Mouse (Mus musculus) heart, embryonic 11.5 days (tissue): ENCODE data around the gene Pan3. TPM values are rescaled to one million over a fixed set of nuclear protein-coding genes. Genes with fewer than 3 reads are reported as not detected.

ENCODE experiments used
- ATAC-seq: fragments of 200-750 bp; cut with Nextera tagmentation; replicated peaks from 2 replicates; pipeline ENCODE4 v1.8.0; 2017; ENCODE audit warnings: moderate library complexity; ENCODE audit not compliant: insufficient number of reproducible peaks, low FRiP score, low TSS enrichment
- H3K27ac ChIP-seq: fragments of 300-500 bp; sonication (generic); 2 replicates; pipeline ENCODE4 v1.5.1; 2014; ENCODE audit warnings: mild to moderate bottlenecking, low read depth, low read length
- H3K27me3 ChIP-seq: fragments of 300-500 bp; sonication (generic); 2 replicates; pipeline ENCODE4 v1.6.1; 2014; ENCODE audit warnings: mild to moderate bottlenecking, low read length, mixed read lengths; ENCODE audit not compliant: control insufficient read depth, insufficient read depth
- H3K36me3 ChIP-seq: fragments of 300-500 bp; sonication (generic); 2 replicates; pipeline ENCODE4 v1.6.1; 2014; ENCODE audit warnings: mild to moderate bottlenecking, low read length, moderate library complexity, mixed read lengths; ENCODE audit not compliant: control insufficient read depth, insufficient read depth
- H3K4me1 ChIP-seq: fragments of 300-500 bp; sonication (generic); 2 replicates; pipeline ENCODE4 v1.6.1; 2014; ENCODE audit warnings: low read length; ENCODE audit not compliant: control insufficient read depth, insufficient read depth
- H3K4me2 ChIP-seq: fragments of 300-500 bp; sonication (generic); 2 replicates; pipeline ENCODE4 v1.6.1; 2014; ENCODE audit warnings: mild to moderate bottlenecking, moderate library complexity
- H3K4me3 ChIP-seq: fragments of 300-500 bp; sonication (generic); 2 replicates; pipeline ENCODE4 v1.5.1; 2014; ENCODE audit warnings: low read depth, low read length
- H3K9ac ChIP-seq: fragments of 300-500 bp; sonication (generic); 2 replicates; pipeline ENCODE4 v1.6.1; 2014; ENCODE audit warnings: mild to moderate bottlenecking, low read depth, low read length, moderate library complexity
- H3K9me3 ChIP-seq: fragments of 300-500 bp; sonication (generic); replicated peaks from 2 replicates; pipeline ENCODE4 v1.6.1; 2016; ENCODE audit warnings: low read length; ENCODE audit not compliant: control insufficient read depth
- WGBS: fragments of 180-500 bp; shearing (Covaris S2); extraction: QIAGEN DNeasy Blood & Tissue Kit; methylation state at CpG from one replicate; pipeline ENCODE4 v1.1.7; 2014; ENCODE audit not compliant: insufficient replicate concordance; 5-methylcytosine and 5-hydroxymethylcytosine counted together
- polyA plus RNA-seq: library from polyadenylated mRNA; unstranded; fragments of >200 nt; fragmentation: Nextera tagmentation; extraction: Ambion mirVana; gene quantifications from 2 replicates; pipeline ENCODE4 v1.2.1, GENCODE M21; 2014

The Pan3 gene
- polyA plus RNA-seq, 1 experiment from 2014 or later, result 54.9 TPM

DNA sequence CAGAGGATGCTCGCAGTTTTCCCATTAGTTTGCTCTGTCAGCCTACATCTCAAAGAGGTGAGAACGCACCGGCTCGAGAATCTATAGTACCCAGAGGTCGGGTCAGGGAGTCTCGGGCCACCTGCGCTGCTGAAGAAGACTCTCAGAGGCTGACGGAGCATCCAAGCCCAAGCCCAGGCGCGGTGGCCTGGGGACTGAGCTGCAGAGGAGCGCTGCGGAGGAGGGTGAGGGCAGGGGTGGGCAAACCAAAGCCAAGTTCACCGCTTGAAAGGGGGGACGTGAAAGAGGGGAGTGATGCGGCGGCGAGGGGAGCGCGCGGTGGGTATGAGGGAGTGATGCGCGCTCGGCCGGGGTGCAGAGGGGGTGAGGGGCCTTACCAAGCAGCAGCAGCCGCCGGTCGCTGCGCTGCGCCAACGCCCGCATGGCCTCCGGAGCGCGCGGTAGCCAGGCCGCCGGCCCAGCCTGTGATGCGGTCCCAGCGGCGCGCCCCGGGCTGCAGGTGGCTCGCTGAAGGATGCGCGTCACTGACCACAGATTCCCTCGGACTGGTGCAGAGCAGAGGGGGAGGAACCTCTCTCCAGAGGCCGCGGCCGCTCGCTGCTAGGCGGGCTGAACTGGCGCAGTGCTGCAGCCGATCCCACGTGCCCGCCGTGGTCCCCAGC, 30.0 kb upstream of the Pan3 start, which contains the start of gene Flt3:
Gene Flt3 (minus strand): TSS at position 647 of the 662 bp plus-strand sequence.
- Histone ChIP-seq H3K27ac (no peak within 1 kb of the TSS), H3K4me1 (peaks cover 6% of the 10 kb centered on the region), H3K27me3 (peaks cover 49% of the 10 kb centered on the region), H3K36me3 (no peaks in the 10 kb centered on the region), H3K9ac (peak within 1 kb of the TSS; percentile 10; the same call in 1 of the 2 replicates), H3K4me3 (peak within 1 kb of the TSS; percentile 48), H3K4me2 (peak within 1 kb of the TSS; percentile 84), H3K9me3 (no peaks in the 10 kb centered on the region)
- no peak for ATAC-seq
- 1% methylated on average over 56 of the region's 56 CpGs for WGBS

DNA sequence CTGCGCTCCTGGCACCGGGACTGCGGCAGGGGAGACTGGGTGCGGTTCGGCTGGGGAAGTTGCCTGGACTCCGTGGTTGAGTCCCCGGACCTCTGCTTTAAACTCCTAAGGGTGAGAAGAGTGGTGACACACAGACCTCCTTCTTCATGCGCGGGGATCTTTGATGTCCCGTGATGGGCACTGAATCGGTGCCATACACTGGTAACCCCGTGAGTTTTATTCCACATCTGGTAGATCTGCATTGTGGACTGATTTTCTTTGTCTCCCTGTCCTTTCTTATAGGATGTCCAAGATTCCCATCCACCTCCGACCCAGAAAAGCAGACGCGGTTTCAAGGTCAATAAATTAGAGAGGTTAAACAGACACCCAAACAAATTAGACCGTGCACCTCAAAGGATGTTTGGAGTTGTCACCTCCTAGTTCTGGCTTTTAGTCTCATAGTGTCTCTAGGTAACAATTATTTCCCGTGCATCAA, 29.4 kb upstream of the Pan3 start:
- Histone ChIP-seq H3K4me3 (peak overlapping the region; percentile 48), H3K9ac (peak overlapping the region; percentile 10; the same call in 1 of the 2 replicates), H3K27ac (no peak overlapping the region), H3K9me3 (no peaks in the 10 kb centered on the region), H3K27me3 (peaks cover 49% of the 10 kb centered on the region), H3K4me2 (peak overlapping the region; percentile 84), H3K4me1 (peaks cover 6% of the 10 kb centered on the region), H3K36me3 (no peaks in the 10 kb centered on the region)
- no peak for ATAC-seq
- WGBS, result 5% methylated on average over 17 of the region's 17 CpGs

DNA sequence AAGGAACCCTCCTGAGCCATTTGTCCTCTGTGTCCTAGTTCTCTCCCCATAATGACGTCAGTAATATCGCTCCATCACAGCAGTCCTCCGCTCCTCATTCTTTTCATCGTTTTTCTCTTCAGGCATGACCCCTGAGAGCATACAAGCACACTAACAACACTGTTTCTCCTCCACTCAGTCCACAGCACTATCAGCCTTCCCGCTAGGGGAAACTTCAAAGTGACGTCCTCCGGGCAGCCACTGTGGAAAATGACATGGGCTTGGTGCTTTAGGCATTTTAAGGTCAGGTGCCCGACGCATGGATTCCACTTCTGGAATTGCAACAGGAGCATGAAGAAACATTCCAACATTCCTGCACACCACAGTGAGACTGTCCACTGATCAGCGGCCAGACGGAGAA, 28.9 kb upstream of the Pan3 start:
- WGBS, result 25% methylated on average over 11 of the region's 11 CpGs
- peak overlapping the region; percentile 48; the same call in 1 of the 2 replicates for H3K4me3 ChIP-seq
- no peaks in the 10 kb centered on the region for H3K9me3 ChIP-seq
- H3K27ac ChIP-seq, result no peak overlapping the region
- H3K27me3 ChIP-seq, result peaks cover 49% of the 10 kb centered on the region
- H3K9ac ChIP-seq, result no peak overlapping the region
- H3K4me1 ChIP-seq, result peaks cover 6% of the 10 kb centered on the region
- H3K36me3 ChIP-seq, result no peaks in the 10 kb centered on the region
- peak overlapping the region; percentile 84 for H3K4me2 ChIP-seq
- ATAC-seq, result no peak

DNA sequence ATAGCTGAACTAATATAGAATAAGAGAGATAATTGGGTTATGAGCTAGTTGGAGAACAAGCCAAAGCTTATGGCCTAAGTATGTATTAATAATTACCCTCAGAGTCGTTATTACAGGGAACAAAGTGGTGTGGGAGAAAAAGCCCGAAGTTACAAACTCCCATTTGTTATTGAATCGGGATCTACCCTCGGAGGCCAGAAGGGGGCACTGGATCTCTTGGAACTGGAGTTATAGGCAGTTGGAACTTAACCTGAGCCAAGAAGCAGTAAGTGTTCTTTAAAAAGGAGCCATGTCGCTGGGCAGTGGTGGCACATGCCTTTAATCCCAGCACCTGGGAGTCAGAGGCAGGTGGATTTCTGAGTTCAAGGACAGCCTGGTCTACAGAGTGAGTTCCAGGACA, 27.5 kb upstream of the Pan3 start:
- Histone ChIP-seq H3K9ac (no peak overlapping the region), H3K9me3 (no peaks in the 10 kb centered on the region), H3K27ac (no peak overlapping the region), H3K27me3 (peaks cover 49% of the 10 kb centered on the region), H3K4me2 (no peak overlapping the region), H3K4me1 (peaks cover 6% of the 10 kb centered on the region), H3K36me3 (no peaks in the 10 kb centered on the region), H3K4me3 (no peak overlapping the region)
- ATAC-seq, result no peak
- WGBS, result 20% methylated on average over 5 of the region's 5 CpGs

DNA sequence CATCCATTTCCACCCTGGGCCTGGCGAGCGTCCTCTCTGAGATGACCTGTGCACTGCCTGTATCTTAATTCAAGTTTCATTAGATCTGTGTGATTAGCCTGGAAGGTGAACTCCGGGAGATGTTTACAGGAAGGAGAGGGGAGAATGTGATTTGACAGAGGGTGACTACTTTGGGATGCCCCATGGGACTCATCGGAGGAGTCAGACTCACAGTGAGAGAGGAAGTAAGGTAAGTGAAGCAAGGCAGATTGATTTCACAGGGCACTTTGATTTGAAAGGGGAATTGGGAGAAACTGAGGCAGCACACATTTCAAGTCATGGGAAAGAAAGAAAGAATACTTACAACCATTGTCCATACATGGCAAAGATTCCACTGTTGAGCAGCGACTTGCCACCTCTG, 23.8 kb upstream of the Pan3 start:
- WGBS, result 79% methylated on average over 5 of the region's 5 CpGs
- H3K36me3 ChIP-seq, result no peaks in the 10 kb centered on the region
- H3K4me2 ChIP-seq, result no peak overlapping the region
- H3K27me3 ChIP-seq, result peaks cover 13% of the 10 kb centered on the region
- no peak overlapping the region for H3K27ac ChIP-seq
- no peaks in the 10 kb centered on the region for H3K4me1 ChIP-seq
- H3K9ac ChIP-seq, result no peak overlapping the region
- no peak overlapping the region for H3K4me3 ChIP-seq
- ATAC-seq, result no peak
- no peaks in the 10 kb centered on the region for H3K9me3 ChIP-seq

DNA sequence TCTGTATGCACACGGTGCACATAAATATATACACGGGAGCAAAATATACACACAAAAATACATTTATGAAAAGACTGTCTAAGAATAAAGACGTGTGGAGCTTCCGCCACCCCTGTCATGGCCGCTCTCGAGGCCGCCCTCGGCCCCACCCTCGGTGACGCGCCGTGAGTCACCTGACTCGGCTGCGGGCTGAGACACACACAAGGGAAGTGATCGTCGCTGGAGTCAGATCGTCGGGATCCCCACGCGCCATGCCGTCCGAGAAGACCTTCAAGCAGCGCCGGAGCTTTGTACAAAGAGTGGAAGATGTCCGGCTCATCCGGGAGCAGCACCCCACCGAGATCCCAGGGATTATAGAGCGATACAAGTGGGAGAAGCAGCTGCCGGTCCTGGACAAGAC, 21.2 kb upstream of the Pan3 start:
- Histone ChIP-seq H3K9me3 (no peaks in the 10 kb centered on the region), H3K27me3 (no peaks in the 10 kb centered on the region), H3K4me1 (no peaks in the 10 kb centered on the region), H3K9ac (no peak overlapping the region), H3K36me3 (no peaks in the 10 kb centered on the region), H3K4me2 (peak overlapping the region; percentile 45), H3K27ac (no peak overlapping the region), H3K4me3 (peak overlapping the region; percentile 28)
- 39% methylated on average over 29 of the region's 29 CpGs for WGBS
- peak; percentile 65; the same call in 1 of the 2 replicates for ATAC-seq

DNA sequence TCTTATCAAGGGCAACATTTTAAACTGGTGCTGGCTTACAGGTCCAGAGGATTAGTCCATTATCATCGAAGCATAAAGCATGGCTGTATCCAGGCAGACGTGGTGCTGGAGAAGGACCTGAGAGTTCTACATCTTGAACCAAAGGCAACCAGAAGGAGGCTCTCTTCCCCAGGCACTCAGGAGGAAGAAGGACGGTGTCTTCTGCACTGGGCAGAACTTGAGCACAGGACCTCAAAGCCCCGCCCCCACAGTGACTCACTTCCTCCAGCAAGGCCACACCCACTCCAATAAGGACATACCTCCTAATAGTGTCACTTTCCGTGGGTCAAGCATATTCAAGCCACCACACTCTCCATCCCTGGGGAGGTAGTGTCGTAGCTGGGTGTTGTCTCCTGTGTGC, 19.4 kb upstream of the Pan3 start:
- Histone ChIP-seq H3K36me3 (no peaks in the 10 kb centered on the region), H3K27me3 (no peaks in the 10 kb centered on the region), H3K4me3 (no peak overlapping the region), H3K27ac (no peak overlapping the region), H3K4me1 (no peaks in the 10 kb centered on the region), H3K9ac (no peak overlapping the region), H3K4me2 (no peak overlapping the region), H3K9me3 (no peaks in the 10 kb centered on the region)
- WGBS, result 81% methylated on average over 6 of the region's 6 CpGs
- ATAC-seq, result no peak

DNA sequence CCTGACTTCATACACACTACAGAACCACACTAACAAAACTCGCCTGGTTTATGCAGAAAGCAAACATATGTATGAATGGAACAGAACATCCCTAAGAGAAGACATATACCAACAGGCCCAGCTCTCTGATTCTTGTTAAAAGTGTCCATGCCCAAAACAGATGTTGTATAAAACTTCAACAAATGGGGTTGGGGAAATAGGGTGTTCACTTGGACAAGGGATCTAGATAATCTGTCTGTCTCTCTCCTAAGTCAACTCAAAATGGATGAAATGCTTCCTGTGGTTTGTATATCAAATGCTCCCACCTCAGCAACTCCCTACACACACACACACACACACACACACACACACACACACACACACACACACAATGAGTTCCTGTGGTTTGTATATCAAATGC, 12.0 kb upstream of the Pan3 start:
- Histone ChIP-seq H3K4me3 (no peak overlapping the region), H3K9me3 (no peaks in the 10 kb centered on the region), H3K9ac (no peak overlapping the region), H3K4me2 (no peak overlapping the region; the same call in 1 of the 2 replicates), H3K27me3 (no peaks in the 10 kb centered on the region), H3K36me3 (no peaks in the 10 kb centered on the region), H3K4me1 (peaks cover 3% of the 10 kb centered on the region; the same call in 1 of the 2 replicates), H3K27ac (no peak overlapping the region)
- ATAC-seq, result no peak
- WGBS, result 58% methylated on average over 1 of the region's 1 CpGs
